Mouse (Mus musculus): Measurements from ENCODE around the gene Agps. TPM values are rescaled to one million over a fixed set of nuclear protein-coding genes. Genes with fewer than 3 reads are reported as not detected.

Agps gene
- polyA plus RNA-seq, 1 experiment from 2014 or later: 39.2 TPM

GRCm38 (mm10) chr2:75824846-75825245 is 7.1 kb upstream of the Agps start:
- no peaks in the 10 kb centered on the region for H3K9me3 ChIP-seq (ENCODE audit: low read length)
- H3K9ac ChIP-seq (replicated peaks; ENCODE audit: low read length): no peak overlapping the region
- peaks cover 12% of the 10 kb centered on the region; the same call in 1 of the 2 replicates for H3K4me1 ChIP-seq (ENCODE audit: insufficient read depth, low read length)
- no peak for ATAC-seq (ENCODE audit: low FRiP score, low TSS enrichment)
- H3K4me3 ChIP-seq (ENCODE audit: low read length): no peak overlapping the region
- WGBS: 11% methylated on average over 3 of the region's 3 CpGs
- H3K36me3 ChIP-seq (ENCODE audit: insufficient read depth, low read length): no peaks in the 10 kb centered on the region
- H3K4me2 ChIP-seq (replicated peaks; ENCODE audit: low read depth, low read length): no peak overlapping the region
- no peak overlapping the region for H3K27ac ChIP-seq (ENCODE audit: low read length)
- H3K27me3 ChIP-seq (ENCODE audit: insufficient read depth, low read length): no peaks in the 10 kb centered on the region

- no peak for ATAC-seq (ENCODE audit: low FRiP score, low TSS enrichment)
- Histone ChIP-seq H3K4me3 (ENCODE audit: low read length) (no peak overlapping the region), H3K9ac (replicated peaks; ENCODE audit: low read length) (no peak overlapping the region), H3K4me2 (replicated peaks; ENCODE audit: low read depth, low read length) (no peak overlapping the region), H3K27me3 (ENCODE audit: insufficient read depth, low read length) (no peaks in the 10 kb centered on the region), H3K27ac (ENCODE audit: low read length) (no peak overlapping the region), H3K4me1 (ENCODE audit: insufficient read depth, low read length) (peaks cover 12% of the 10 kb centered on the region; the same call in 1 of the 2 replicates), H3K9me3 (ENCODE audit: low read length) (no peaks in the 10 kb centered on the region), H3K36me3 (ENCODE audit: insufficient read depth, low read length) (no peaks in the 10 kb centered on the region)
- 31% methylated on average over 1 of the region's 1 CpGs for WGBS
Measured at GRCm38 (mm10) chr2:75825603-75826002, 6.4 kb upstream of the Agps start.

- WGBS: 78% methylated on average over 8 of the region's 8 CpGs
- H3K4me1 ChIP-seq (ENCODE audit: insufficient read depth, low read length): peaks cover 17% of the 10 kb centered on the region
- H3K27ac ChIP-seq (ENCODE audit: low read length): no peak overlapping the region
Measured at GRCm38 (mm10) chr2:75828931-75829610, 2.9 kb upstream of the Agps start.

GRCm38 (mm10) chr2:75830233-75830632 is 1.7 kb upstream of the Agps start:
- H3K27me3 ChIP-seq (ENCODE audit: insufficient read depth, low read length): no peaks in the 10 kb centered on the region
- H3K9me3 ChIP-seq (ENCODE audit: low read length): no peaks in the 10 kb centered on the region
- no peak for ATAC-seq (ENCODE audit: low FRiP score, low TSS enrichment)
- no peak overlapping the region for H3K4me2 ChIP-seq (replicated peaks; ENCODE audit: low read depth, low read length)
- no peak overlapping the region for H3K27ac ChIP-seq (ENCODE audit: low read length)
- H3K36me3 ChIP-seq (ENCODE audit: insufficient read depth, low read length): no peaks in the 10 kb centered on the region
- H3K4me3 ChIP-seq (ENCODE audit: low read length): no peak overlapping the region
- H3K4me1 ChIP-seq (ENCODE audit: insufficient read depth, low read length): peaks cover 18% of the 10 kb centered on the region
- no peak overlapping the region for H3K9ac ChIP-seq (replicated peaks; ENCODE audit: low read length)
- 94% methylated on average over 7 of the region's 7 CpGs for WGBS

More at GRCm38 (mm10) chr2:75828931-75829610, 2.9 kb upstream of the Agps start:
- ATAC-seq (ENCODE audit: low FRiP score, low TSS enrichment): no peak
- H3K9ac ChIP-seq (replicated peaks; ENCODE audit: low read length): no peak overlapping the region
- no peaks in the 10 kb centered on the region for H3K36me3 ChIP-seq (ENCODE audit: insufficient read depth, low read length)
- no peak overlapping the region for H3K4me2 ChIP-seq (replicated peaks; ENCODE audit: low read depth, low read length)
- no peaks in the 10 kb centered on the region for H3K9me3 ChIP-seq (ENCODE audit: low read length)
- H3K27me3 ChIP-seq (ENCODE audit: insufficient read depth, low read length): no peaks in the 10 kb centered on the region
- no peak overlapping the region for H3K4me3 ChIP-seq (ENCODE audit: low read length)

- peaks cover 29% of the 10 kb centered on the region for H3K4me1 ChIP-seq (ENCODE audit: insufficient read depth, low read length)
- under 1% methylated on average over 5 of the region's 5 CpGs for WGBS
- no peaks in the 10 kb centered on the region for H3K9me3 ChIP-seq (ENCODE audit: low read length)
- ATAC-seq (ENCODE audit: low FRiP score, low TSS enrichment): no peak
- peak overlapping the region; percentile 91 for H3K9ac ChIP-seq (replicated peaks; ENCODE audit: low read length)
- H3K27me3 ChIP-seq (ENCODE audit: insufficient read depth, low read length): no peaks in the 10 kb centered on the region
- peak overlapping the region; percentile 87 for H3K27ac ChIP-seq (ENCODE audit: low read length)
- H3K36me3 ChIP-seq (ENCODE audit: insufficient read depth, low read length): no peaks in the 10 kb centered on the region
- peak overlapping the region; percentile 60 for H3K4me2 ChIP-seq (replicated peaks; ENCODE audit: low read depth, low read length)
- peak overlapping the region; percentile 93 for H3K4me3 ChIP-seq (ENCODE audit: low read length)
Measured at GRCm38 (mm10) chr2:75832781-75833180, 804 bp downstream of the Agps start.

GRCm38 (mm10) chr2:75834492-75834891 is 2.5 kb downstream of the Agps start:
- Histone ChIP-seq H3K4me2 (replicated peaks; ENCODE audit: low read depth, low read length) (peak overlapping the region; percentile 60; the same call in 1 of the 2 replicates), H3K4me3 (ENCODE audit: low read length) (no peak overlapping the region), H3K9ac (replicated peaks; ENCODE audit: low read length) (no peak overlapping the region), H3K27ac (ENCODE audit: low read length) (no peak overlapping the region), H3K36me3 (ENCODE audit: insufficient read depth, low read length) (no peaks in the 10 kb centered on the region), H3K4me1 (ENCODE audit: insufficient read depth, low read length) (peaks cover 32% of the 10 kb centered on the region), H3K27me3 (ENCODE audit: insufficient read depth, low read length) (no peaks in the 10 kb centered on the region), H3K9me3 (ENCODE audit: low read length) (no peaks in the 10 kb centered on the region)
- ATAC-seq (ENCODE audit: low FRiP score, low TSS enrichment): no peak
- 75% methylated on average over 2 of the region's 2 CpGs for WGBS

GRCm38 (mm10) chr2:75842302-75842701 is 10.3 kb downstream of the Agps start:
- no peak overlapping the region for H3K4me3 ChIP-seq (ENCODE audit: low read length)
- no peak overlapping the region for H3K4me2 ChIP-seq (replicated peaks; ENCODE audit: low read depth, low read length)
- no peak overlapping the region for H3K9ac ChIP-seq (replicated peaks; ENCODE audit: low read length)
- no peaks in the 10 kb centered on the region for H3K27me3 ChIP-seq (ENCODE audit: insufficient read depth, low read length)
- ATAC-seq (ENCODE audit: low FRiP score, low TSS enrichment): no peak
- H3K9me3 ChIP-seq (ENCODE audit: low read length): no peaks in the 10 kb centered on the region
- no peaks in the 10 kb centered on the region for H3K36me3 ChIP-seq (ENCODE audit: insufficient read depth, low read length)
- peaks cover 9% of the 10 kb centered on the region; the same call in 1 of the 2 replicates for H3K4me1 ChIP-seq (ENCODE audit: insufficient read depth, low read length)
- no peak overlapping the region for H3K27ac ChIP-seq (ENCODE audit: low read length)
- WGBS: 79% methylated on average over 2 of the region's 2 CpGs

DNA sequence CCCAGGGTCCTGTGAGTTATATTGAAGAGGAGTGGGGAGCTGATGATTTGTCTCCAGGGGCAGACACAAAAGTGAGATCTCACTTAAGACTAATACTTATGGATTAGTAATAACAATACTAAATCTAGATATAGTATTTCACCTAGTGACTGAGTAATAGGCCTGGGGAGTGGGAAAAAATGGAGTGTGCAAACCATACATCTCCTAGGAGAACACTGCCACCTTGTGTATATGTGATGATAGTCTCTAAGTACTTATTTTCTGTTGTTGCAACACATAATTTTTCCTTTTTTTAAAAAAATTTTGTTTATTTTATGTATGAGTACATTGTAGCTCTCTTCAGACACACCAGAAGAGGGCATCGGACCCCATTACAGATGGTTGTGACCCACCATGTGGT is 15.7 kb downstream of the Agps start:
- H3K4me3 ChIP-seq (ENCODE audit: low read length): no peak overlapping the region
- no peaks in the 10 kb centered on the region for H3K27me3 ChIP-seq (ENCODE audit: insufficient read depth, low read length)
- H3K9ac ChIP-seq (replicated peaks; ENCODE audit: low read length): no peak overlapping the region
- H3K4me1 ChIP-seq (ENCODE audit: insufficient read depth, low read length): no peaks in the 10 kb centered on the region
- no peak overlapping the region for H3K4me2 ChIP-seq (replicated peaks; ENCODE audit: low read depth, low read length)
- H3K27ac ChIP-seq (ENCODE audit: low read length): no peak overlapping the region
- H3K36me3 ChIP-seq (ENCODE audit: insufficient read depth, low read length): no peaks in the 10 kb centered on the region
- ATAC-seq (ENCODE audit: low FRiP score, low TSS enrichment): no peak
- 94% methylated on average over 1 of the region's 1 CpGs for WGBS
- H3K9me3 ChIP-seq (ENCODE audit: low read length): no peaks in the 10 kb centered on the region

DNA sequence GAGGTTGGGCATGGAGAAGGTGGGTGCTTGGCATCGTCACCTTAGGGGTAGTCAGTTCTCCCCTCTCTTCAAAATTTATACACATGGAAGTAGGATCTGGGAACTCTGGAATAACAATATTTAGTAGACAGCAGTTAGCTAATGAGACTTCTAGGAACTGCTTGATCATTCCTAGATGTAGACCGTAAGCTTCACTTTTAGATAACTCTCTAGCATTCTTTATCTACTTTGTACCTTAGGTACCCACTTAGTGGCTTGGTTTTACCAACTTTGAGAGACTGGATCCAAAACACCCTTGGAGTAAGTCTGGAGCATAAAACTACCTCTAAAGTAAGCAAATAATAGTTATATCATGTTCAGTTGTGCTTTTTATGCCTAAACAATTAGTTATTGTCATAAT is 20.5 kb downstream of the Agps start:
- ATAC-seq (ENCODE audit: low FRiP score, low TSS enrichment): no peak
- 98% methylated on average over 2 of the region's 2 CpGs for WGBS
- Histone ChIP-seq H3K9me3 (ENCODE audit: low read length) (no peaks in the 10 kb centered on the region), H3K9ac (replicated peaks; ENCODE audit: low read length) (no peak overlapping the region), H3K27me3 (ENCODE audit: insufficient read depth, low read length) (no peaks in the 10 kb centered on the region), H3K4me2 (replicated peaks; ENCODE audit: low read depth, low read length) (no peak overlapping the region), H3K36me3 (ENCODE audit: insufficient read depth, low read length) (peaks cover 5% of the 10 kb centered on the region; the same call in 1 of the 2 replicates), H3K4me1 (ENCODE audit: insufficient read depth, low read length) (no peaks in the 10 kb centered on the region), H3K4me3 (ENCODE audit: low read length) (no peak overlapping the region), H3K27ac (ENCODE audit: low read length) (no peak overlapping the region)

DNA sequence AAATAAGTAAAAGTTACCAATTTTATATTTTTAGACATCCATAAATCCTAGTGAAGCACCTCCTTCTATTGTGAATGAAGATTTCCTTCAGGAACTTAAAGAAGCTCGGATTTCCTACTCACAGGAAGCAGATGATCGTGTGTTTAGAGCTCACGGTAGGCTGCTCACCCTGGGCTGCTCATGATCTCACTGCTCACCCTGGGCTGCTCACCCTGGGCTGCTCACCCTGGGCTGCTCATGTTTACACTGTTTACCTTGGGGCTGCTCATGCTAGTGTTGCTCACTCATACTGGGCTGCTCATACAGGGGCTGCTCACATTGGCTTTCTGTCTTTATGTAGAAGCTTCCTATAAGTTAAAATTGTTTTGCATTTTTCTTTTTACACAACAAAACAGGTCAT is 22.2 kb downstream of the Agps start:
- Histone ChIP-seq H3K27ac (ENCODE audit: low read length) (no peak overlapping the region), H3K9me3 (ENCODE audit: low read length) (no peaks in the 10 kb centered on the region), H3K4me2 (replicated peaks; ENCODE audit: low read depth, low read length) (no peak overlapping the region), H3K9ac (replicated peaks; ENCODE audit: low read length) (no peak overlapping the region), H3K4me3 (ENCODE audit: low read length) (no peak overlapping the region), H3K36me3 (ENCODE audit: insufficient read depth, low read length) (peaks cover 12% of the 10 kb centered on the region), H3K27me3 (ENCODE audit: insufficient read depth, low read length) (no peaks in the 10 kb centered on the region), H3K4me1 (ENCODE audit: insufficient read depth, low read length) (no peaks in the 10 kb centered on the region)
- peak; percentile 73; the same call in 1 of the 2 replicates for ATAC-seq (ENCODE audit: low FRiP score, low TSS enrichment)
- WGBS: 17% methylated on average over 3 of the region's 3 CpGs
